Mouse (Mus musculus) small intestine, adult 2 months (tissue): ENCODE results near the gene Hmgb1. TPM values are rescaled to one million over a fixed set of nuclear protein-coding genes. Genes with fewer than 3 reads are reported as not detected.

Experiments
- H3K27ac ChIP-seq: fragments of 200-500 bp; 2 replicates; pipeline ENCODE4 v1.5.1; 2012; ENCODE audit warnings: low read depth, low read length, control low read depth, inconsistent platforms; ENCODE audit not compliant: insufficient read depth
- H3K27me3 ChIP-seq: fragments of 200-500 bp; 2 replicates; pipeline ENCODE4 v1.6.1; 2012; ENCODE audit warnings: mild to moderate bottlenecking, moderate library complexity, low read length, inconsistent platforms; ENCODE audit not compliant: control insufficient read depth, insufficient read depth
- H3K36me3 ChIP-seq: fragments of 200-500 bp; 2 replicates; pipeline ENCODE4 v1.6.1; 2012; ENCODE audit warnings: mild to moderate bottlenecking, low read length, control low read depth, inconsistent platforms; ENCODE audit not compliant: control insufficient read depth, insufficient read depth
- H3K4me1 ChIP-seq: fragments of 200-500 bp; 2 replicates; pipeline ENCODE4 v1.6.1; 2012; ENCODE audit warnings: low read length, inconsistent platforms, mixed read lengths; ENCODE audit not compliant: control insufficient read depth, insufficient read depth, insufficient read length
- H3K4me3 ChIP-seq: fragments of 200-500 bp; 2 replicates; pipeline ENCODE4 v1.5.1; 2012; ENCODE audit warnings: low read depth, mild to moderate bottlenecking, control low read depth, inconsistent platforms, low read length, moderate library complexity
- CTCF ChIP-seq: fragments of 200-500 bp; IDR thresholded peaks from 2 replicates; pipeline ENCODE4 v1.5.1; 2012; ENCODE audit warnings: low read depth, mild to moderate bottlenecking, control low read depth, inconsistent platforms, low read length, moderate library complexity, mixed read lengths; ENCODE audit not compliant: insufficient replicate concordance, insufficient read length; ENCODE audit errors: extremely low read depth
- POLR2A ChIP-seq: fragments of 200-500 bp; IDR thresholded peaks from 2 replicates; pipeline ENCODE4 v1.6.1; 2012; ENCODE audit warnings: low read depth, mild to moderate bottlenecking, control low read depth, inconsistent platforms, low read length, moderate library complexity
- WGBS: fragments of 180-500 bp; shearing (Covaris S2); methylation state at CpG from one replicate; pipeline ENCODE4 v1.1.7; 2018; 5-methylcytosine and 5-hydroxymethylcytosine counted together
- polyA plus RNA-seq: library from polyadenylated mRNA; depleted of rRNA; stranded (reverse); fragments of >200 nt; gene quantifications from 2 replicates; pipeline ENCODE4 v1.2.3, GENCODE M21; 2012

Gene Hmgb1
- polyA plus RNA-seq, 1 experiment: 5.2 TPM

GRCm38 (mm10) chr5:149114587-149114986, 69.7 kb downstream of the Hmgb1 start:
- Histone ChIP-seq H3K27ac (no peak overlapping the region), H3K36me3 (no peaks in the 10 kb centered on the region), H3K27me3 (no peaks in the 10 kb centered on the region), H3K4me1 (no peaks in the 10 kb centered on the region), H3K4me3 (no peak overlapping the region)
- 84% methylated on average over 9 of the region's 9 CpGs for WGBS
- no peak for TF ChIP-seq POLR2A
- TF ChIP-seq CTCF: no peak

DNA sequence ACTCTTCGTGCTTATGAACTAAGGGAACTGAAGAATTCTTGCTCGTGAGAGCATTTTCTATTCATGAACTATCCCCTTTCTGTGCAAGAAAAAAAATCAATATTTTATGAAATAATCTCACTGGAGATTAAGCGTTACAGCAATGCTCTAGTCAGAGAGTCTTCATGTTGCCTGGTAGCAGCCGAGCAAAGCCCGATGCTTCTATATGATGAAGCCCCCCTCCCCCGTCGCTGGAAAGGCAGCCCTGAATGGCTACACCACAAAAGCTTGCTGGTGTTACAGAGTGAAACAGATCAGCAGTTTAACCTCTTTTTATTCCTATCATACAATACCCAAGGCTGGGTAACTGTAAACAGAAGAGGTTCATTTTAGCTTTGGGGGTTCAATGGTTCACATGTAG, 70.3 kb downstream of the Hmgb1 start:
- Histone ChIP-seq H3K27ac (no peak overlapping the region), H3K27me3 (no peaks in the 10 kb centered on the region), H3K4me1 (no peaks in the 10 kb centered on the region), H3K4me3 (no peak overlapping the region), H3K36me3 (no peaks in the 10 kb centered on the region)
- TF ChIP-seq CTCF: no peak
- no peak for TF ChIP-seq POLR2A
- 77% methylated on average over 7 of the region's 7 CpGs for WGBS

- H3K27me3 ChIP-seq: no peaks in the 10 kb centered on the region
- no peak for TF ChIP-seq POLR2A
- TF ChIP-seq CTCF: no peak
- no peak overlapping the region for H3K4me3 ChIP-seq
- H3K27ac ChIP-seq: no peak overlapping the region
- H3K36me3 ChIP-seq: no peaks in the 10 kb centered on the region
- H3K4me1 ChIP-seq: no peaks in the 10 kb centered on the region
- WGBS: 50% methylated on average over 7 of the region's 7 CpGs
Observed at GRCm38 (mm10) chr5:149113439-149113838, 70.8 kb downstream of the Hmgb1 start.

DNA sequence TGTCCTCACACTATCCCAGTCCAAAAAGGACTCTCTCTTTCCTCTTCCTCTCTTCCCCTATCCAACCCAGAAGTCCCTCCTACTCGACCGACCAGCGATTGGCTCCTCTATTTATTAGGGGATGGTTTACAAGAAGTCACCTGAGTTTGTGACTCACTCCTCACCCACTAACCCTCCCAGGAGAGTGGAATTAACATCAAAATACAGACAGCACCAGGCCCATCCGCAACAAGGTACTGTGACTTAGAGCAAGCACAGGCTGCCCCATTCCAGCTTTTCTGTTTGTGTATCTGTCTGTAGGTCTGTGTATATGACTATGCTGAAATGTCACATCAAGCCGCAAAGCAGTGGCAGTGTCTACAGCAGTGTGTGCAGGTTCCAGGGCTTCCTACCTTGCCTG, 71.7 kb downstream of the Hmgb1 start:
- H3K27ac ChIP-seq: no peak overlapping the region
- 81% methylated on average over 5 of the region's 5 CpGs for WGBS
- H3K27me3 ChIP-seq: no peaks in the 10 kb centered on the region
- no peaks in the 10 kb centered on the region for H3K4me1 ChIP-seq
- no peak for TF ChIP-seq POLR2A
- TF ChIP-seq CTCF: no peak
- no peaks in the 10 kb centered on the region for H3K36me3 ChIP-seq
- H3K4me3 ChIP-seq: no peak overlapping the region

GRCm38 (mm10) chr5:149109220-149109619, 75.1 kb downstream of the Hmgb1 start:
- WGBS: 76% methylated on average over 3 of the region's 3 CpGs
- TF ChIP-seq CTCF (no peak), POLR2A (no peak)
- no peak overlapping the region for H3K27ac ChIP-seq

GRCm38 (mm10) chr5:149108178-149108577, 76.1 kb downstream of the Hmgb1 start:
- H3K27ac ChIP-seq: no peak overlapping the region
- no peaks in the 10 kb centered on the region for H3K36me3 ChIP-seq
- H3K4me3 ChIP-seq: no peak overlapping the region
- WGBS: 51% methylated on average over 15 of the region's 15 CpGs
- no peaks in the 10 kb centered on the region for H3K27me3 ChIP-seq
- H3K4me1 ChIP-seq: no peaks in the 10 kb centered on the region
- no peak for TF ChIP-seq CTCF
- TF ChIP-seq POLR2A: no peak

More at GRCm38 (mm10) chr5:149109220-149109619, 75.1 kb downstream of the Hmgb1 start:
- Histone ChIP-seq H3K4me3 (no peak overlapping the region), H3K27me3 (no peaks in the 10 kb centered on the region), H3K4me1 (no peaks in the 10 kb centered on the region), H3K36me3 (no peaks in the 10 kb centered on the region)

GRCm38 (mm10) chr5:149107566-149107965, 76.7 kb downstream of the Hmgb1 start:
- no peak overlapping the region for H3K4me3 ChIP-seq
- no peak overlapping the region for H3K27ac ChIP-seq
- 57% methylated on average over 3 of the region's 3 CpGs for WGBS
- H3K27me3 ChIP-seq: no peaks in the 10 kb centered on the region
- H3K36me3 ChIP-seq: no peaks in the 10 kb centered on the region
- H3K4me1 ChIP-seq: no peaks in the 10 kb centered on the region
- TF ChIP-seq CTCF: no peak
- TF ChIP-seq POLR2A: no peak

GRCm38 (mm10) chr5:149104096-149104725, 80.1 kb downstream of the Hmgb1 start:
- Histone ChIP-seq H3K27ac (no peak overlapping the region), H3K36me3 (no peaks in the 10 kb centered on the region), H3K4me3 (no peak overlapping the region), H3K27me3 (no peaks in the 10 kb centered on the region), H3K4me1 (no peaks in the 10 kb centered on the region)
- 77% methylated on average over 8 of the region's 8 CpGs for WGBS
- no peak for TF ChIP-seq CTCF
- TF ChIP-seq POLR2A: no peak
